In the genomic region with DNA sequence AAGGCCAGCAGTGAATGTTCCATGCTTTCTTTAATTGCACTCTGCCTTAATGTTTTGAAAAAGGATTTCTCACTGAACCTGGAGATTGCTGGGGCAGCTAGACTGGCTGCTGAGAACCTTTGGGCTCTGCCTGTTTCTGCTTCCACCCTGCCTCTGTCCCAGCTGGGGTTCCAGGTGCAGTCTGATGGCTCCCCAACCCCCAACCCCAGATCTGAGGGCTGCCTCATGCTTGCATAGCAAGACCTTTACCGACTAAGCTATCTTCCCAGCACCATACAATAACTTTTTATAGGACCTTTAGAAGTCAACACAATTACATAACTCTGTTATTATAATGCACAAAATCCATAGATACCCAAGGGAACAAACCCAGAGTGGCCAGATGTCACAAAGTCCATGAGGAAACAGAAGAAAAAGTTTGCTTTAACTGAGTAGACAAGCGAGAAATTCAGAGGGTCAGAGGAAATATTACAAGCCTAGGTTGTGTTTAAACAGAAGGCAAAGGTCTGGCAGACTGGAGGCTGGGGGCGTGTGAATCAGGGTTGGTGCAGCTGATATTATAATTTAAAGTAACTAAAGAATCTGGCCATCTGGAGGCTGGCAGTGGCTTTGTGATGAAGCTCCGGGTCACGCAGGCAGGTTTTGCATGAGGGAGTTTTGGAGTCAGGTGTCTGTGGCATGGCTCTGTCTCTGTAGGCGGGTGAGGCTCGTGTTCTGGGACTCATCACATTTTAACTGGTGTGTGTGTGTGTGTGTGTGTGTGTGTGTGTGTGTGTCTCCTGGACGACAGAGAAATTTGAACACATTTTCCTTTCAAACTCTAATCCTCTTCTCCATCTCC, we compare ENCODE assay signal across 28 mouse cellular contexts. TPM values are rescaled to one million over a fixed set of nuclear protein-coding genes. Genes with fewer than 3 reads are reported as not detected.
DNase-seq lines count a peak whose midpoint lies in the region; ATAC-seq and TF ChIP-seq lines count a peak whose summit lies in the region.
"Had no signal": no experiment of that assay in that cellular context is flagged by ENCODE, and none has a peak within 500 bp of the region (broad histone marks: within the 10 kb centered on the region; RNA-seq: fewer than 3 reads in every experiment).

No protein-coding gene starts in this region.

- no peaks in the 10 kb centered on the region for H3K4me1 ChIP-seq in kidney, postnatal 0 days (replicated peaks; ENCODE audit: insufficient read depth, low read length)
- no peaks in the 10 kb centered on the region for H3K4me1 ChIP-seq in kidney, adult 2 months (ENCODE audit: control insufficient read depth, insufficient read depth, low read length)
- H3K4me1 ChIP-seq in embryonic facial prominence, embryonic 11.5 days (ENCODE audit: control insufficient read depth, insufficient read depth, low read length), result no peaks in the 10 kb centered on the region
- H3K4me1 ChIP-seq: embryonic facial prominence, embryonic 12.5 days; heart, embryonic 15.5 days; neural tube, embryonic 15.5 days; stomach, embryonic 15.5 days had no signal

- H3K36me3 ChIP-seq in kidney, postnatal 0 days (ENCODE audit: insufficient read depth, low read length), result no peaks in the 10 kb centered on the region
- H3K36me3 ChIP-seq in kidney, adult 2 months (ENCODE audit: control insufficient read depth, insufficient read depth, low read length), result no peaks in the 10 kb centered on the region
- no peaks in the 10 kb centered on the region for H3K36me3 ChIP-seq in embryonic facial prominence, embryonic 11.5 days (replicated peaks; ENCODE audit: control insufficient read depth, insufficient read depth, low read depth, low read length)
- H3K36me3 ChIP-seq: embryonic facial prominence, embryonic 12.5 days; heart, embryonic 15.5 days; neural tube, embryonic 15.5 days; stomach, embryonic 15.5 days had no signal

- H3K4me3 ChIP-seq in kidney, postnatal 0 days (replicated peaks; ENCODE audit: low read depth, low read length), result no peak overlapping the region
- no peak overlapping the region for H3K4me3 ChIP-seq in kidney, adult 2 months (ENCODE audit: insufficient read depth, low read depth, low read length)
- no peak overlapping the region for H3K4me3 ChIP-seq in embryonic facial prominence, embryonic 11.5 days (ENCODE audit: low read depth, low read length)
- H3K4me3 ChIP-seq in gastrocnemius, adult 2 months, result no peak overlapping the region
- H3K4me3 ChIP-seq: embryonic facial prominence, embryonic 12.5 days; erythroblast, embryonic 14.5 days; heart, embryonic 15.5 days; left cerebral cortex, adult 2 months; myocyte; neural tube, embryonic 15.5 days; stomach, embryonic 15.5 days had no signal

- no peak overlapping the region for H3K27ac ChIP-seq in kidney, postnatal 0 days
- no peak overlapping the region for H3K27ac ChIP-seq in kidney, adult 2 months (ENCODE audit: insufficient read depth, low read depth, low read length)
- H3K27ac ChIP-seq in embryonic facial prominence, embryonic 11.5 days (replicated peaks; ENCODE audit: low read depth, low read length), result no peak overlapping the region
- no peak overlapping the region for H3K27ac ChIP-seq in gastrocnemius, adult 2 months
- H3K27ac ChIP-seq: embryonic facial prominence, embryonic 12.5 days; heart, embryonic 15.5 days; hindbrain, postnatal 0 days; left cerebral cortex, adult 2 months; neural tube, embryonic 15.5 days; stomach, embryonic 15.5 days had no signal

- WGBS in kidney, postnatal 0 days, result 42% methylated on average over 8 of the region's 8 CpGs
- WGBS in kidney, adult 2 months, result 60% methylated on average over 8 of the region's 8 CpGs
- 44% methylated on average over 8 of the region's 8 CpGs for WGBS in embryonic facial prominence, embryonic 11.5 days

- intact Hi-C loops in gastrocnemius, adult 2 months (cut with DNase I), result no loop called here

- peak; percentile 81 for DNase-seq in kidney, postnatal 0 days (ENCODE audit: low spot score)
- no peak for DNase-seq in kidney, adult 2 months
- peak; percentile 33 for DNase-seq in embryonic facial prominence, embryonic 11.5 days (ENCODE audit: low spot score)
- peak; percentile 86 for DNase-seq in thymus, postnatal 0 days (ENCODE audit: low spot score)
- DNase-seq in cerebellum, adult 9-11 months, result no peak
- DNase-seq in lung, postnatal 25 days (ENCODE audit: low spot score), result no peak
- DNase-seq in gastrocnemius, adult 2 months, result no peak
- DNase-seq: adrenal gland, postnatal 10 days; cerebellum, adult 11 months; cerebellum, postnatal 36 days; gastrocnemius, postnatal 36 days; heart, postnatal 4 days; kidney, postnatal 10 days; left cerebral cortex, postnatal 4 days; liver; lung, postnatal 10 days; midbrain, embryonic 14.5 days; right cerebral cortex, postnatal 25 days had no signal

- H3K9ac ChIP-seq in kidney, postnatal 0 days (ENCODE audit: low read depth, low read length), result no peak overlapping the region
- no peak overlapping the region for H3K9ac ChIP-seq in embryonic facial prominence, embryonic 11.5 days (replicated peaks; ENCODE audit: low read length)
- H3K9ac ChIP-seq: embryonic facial prominence, embryonic 12.5 days; heart, embryonic 15.5 days; neural tube, embryonic 15.5 days; stomach, embryonic 15.5 days had no signal

- TF ChIP-seq POLR2A in kidney, adult 2 months (IDR thresholded peaks at IDR 0.05; ENCODE audit: low read depth, low read length), result no peak

- no peaks in the 10 kb centered on the region for H3K9me3 ChIP-seq in kidney, postnatal 0 days (replicated peaks; ENCODE audit: low read length)
- no peaks in the 10 kb centered on the region for H3K9me3 ChIP-seq in embryonic facial prominence, embryonic 11.5 days (replicated peaks; ENCODE audit: control insufficient read depth, low read length)
- H3K9me3 ChIP-seq: embryonic facial prominence, embryonic 12.5 days; heart, embryonic 15.5 days; neural tube, embryonic 15.5 days; stomach, embryonic 15.5 days had no signal

- peak; percentile 74; the same call in 1 of the 2 replicates for ATAC-seq in kidney, postnatal 0 days (replicated peaks; ENCODE audit: low FRiP score, low read depth)
- no peak for ATAC-seq in embryonic facial prominence, embryonic 11.5 days (replicated peaks; ENCODE audit: insufficient number of reproducible peaks, low FRiP score, low TSS enrichment, low read depth)
- ATAC-seq: forebrain, embryonic 14.5 days; hindbrain, postnatal 0 days; Patski had no signal

- no peaks in the 10 kb centered on the region for H3K27me3 ChIP-seq in kidney, postnatal 0 days (ENCODE audit: insufficient read depth, low read length)
- H3K27me3 ChIP-seq in kidney, adult 2 months (replicated peaks; ENCODE audit: control insufficient read depth, insufficient read depth, low read length), result no peaks in the 10 kb centered on the region
- H3K27me3 ChIP-seq in embryonic facial prominence, embryonic 11.5 days (ENCODE audit: control insufficient read depth, insufficient read depth, low read length), result no peaks in the 10 kb centered on the region
- H3K27me3 ChIP-seq: embryonic facial prominence, embryonic 12.5 days; heart, embryonic 15.5 days; neural tube, embryonic 15.5 days; Patski; stomach, embryonic 15.5 days had no signal

- H3K4me2 ChIP-seq in kidney, postnatal 0 days (ENCODE audit: low read length), result no peak overlapping the region
- H3K4me2 ChIP-seq in embryonic facial prominence, embryonic 11.5 days (ENCODE audit: low read depth, low read length), result no peak overlapping the region
- H3K4me2 ChIP-seq: embryonic facial prominence, embryonic 12.5 days; heart, embryonic 15.5 days; neural tube, embryonic 15.5 days; stomach, embryonic 15.5 days had no signal

- no peak for TF ChIP-seq CTCF in kidney, postnatal 0 days (IDR thresholded peaks at IDR 0.05; ENCODE audit: low read depth)
- TF ChIP-seq CTCF in kidney, adult 2 months (conservative IDR thresholded peaks at IDR 0.05; ENCODE audit: insufficient read depth, insufficient read length, low read depth, low read length), result no peak
- no peak for TF ChIP-seq CTCF in gastrocnemius, adult 2 months (IDR thresholded peaks at IDR 0.05)

RNA-seq across cellular contexts. Expression of gene Fam43a, which starts 34.6 kb away (rescaled TPM):
- polyA plus RNA-seq in kidney, postnatal 0 days (2015; fragmentation: Nextera tagmentation; extraction: Ambion mirVana), result 18.5 and 19.9 TPM in 2 replicates
- 26.4 and 31.4 TPM in 2 replicates for polyA plus RNA-seq in kidney, adult 2 months (2012; rRNA removed)
- 10.4 and 10.9 TPM in 2 replicates for polyA plus RNA-seq in embryonic facial prominence, embryonic 11.5 days (2014; fragmentation: Nextera tagmentation; extraction: Ambion mirVana)
- polyA plus RNA-seq in thymus, postnatal 0 days (2015; fragmentation: Nextera tagmentation; extraction: Ambion mirVana), result 10.4 and 13.3 TPM in 2 replicates
- 1 to 10 TPM; 4.7 to 6.9 TPM for total RNA-seq in gastrocnemius, adult 2 months (2021)

RNA-seq across cellular contexts. Expression of gene Lsg1, which starts 46.7 kb away (rescaled TPM):
- polyA plus RNA-seq in kidney, postnatal 0 days (2015; fragmentation: Nextera tagmentation; extraction: Ambion mirVana), result 55.3 and 59.3 TPM in 2 replicates
- polyA plus RNA-seq in kidney, adult 2 months (2012; rRNA removed), result 9.1 and 9.4 TPM in 2 replicates
- polyA plus RNA-seq in embryonic facial prominence, embryonic 11.5 days (2014; fragmentation: Nextera tagmentation; extraction: Ambion mirVana), result 78.0 and 87.0 TPM in 2 replicates
- 67.2 and 68.2 TPM in 2 replicates for polyA plus RNA-seq in thymus, postnatal 0 days (2015; fragmentation: Nextera tagmentation; extraction: Ambion mirVana)
- total RNA-seq in gastrocnemius, adult 2 months (2021), result 10 to 100 TPM; 19.5 to 20.2 TPM

Comparison
In these comparisons a context has a peak if more than half of its experiments do, and no peak if none do; other contexts are left out.
1. DNase-seq: peak in kidney, postnatal 0 days (single experiment), embryonic facial prominence, embryonic 11.5 days (single experiment) and thymus, postnatal 0 days (single experiment); none in kidney, adult 2 months (single experiment), cerebellum, adult 9-11 months (single experiment), lung, postnatal 25 days (single experiment) and gastrocnemius, adult 2 months (single experiment).